Mouse (Mus musculus): ENCODE results near the gene Foxred1. TPM values are rescaled to one million over a fixed set of nuclear protein-coding genes. Genes with fewer than 3 reads are reported as not detected.

The Foxred1 gene
- polyA plus RNA-seq, 1 experiment, result 28.5 TPM

GRCm38 (mm10) chr9:35175251-35176123 lies 35.4 kb downstream of the Foxred1 start, which contains the start of gene Dcps:
Gene Dcps, minus strand, starts transcription at chr9:35176061.
- peak within 1 kb of the TSS; percentile 42 for H3K27ac ChIP-seq (ENCODE audit: insufficient read depth, low read length)
- peaks cover 6% of the 10 kb centered on the region; the same call in 1 of the 2 replicates for H3K4me1 ChIP-seq (ENCODE audit: control insufficient read depth, insufficient read depth, low read length)
- H3K4me3 ChIP-seq (ENCODE audit: insufficient read depth, low read length), result peak within 1 kb of the TSS; percentile 75
- TF ChIP-seq CTCF (IDR thresholded peaks at IDR 0.05; ENCODE audit: borderline replicate concordance, insufficient read depth, low read length) (no peak), POLR2A (IDR thresholded peaks at IDR 0.05; ENCODE audit: low read depth, low read length) (peak; percentile 80)

GRCm38 (mm10) chr9:35173331-35173730 lies 37.5 kb downstream of the Foxred1 start:
- Histone ChIP-seq H3K27ac (ENCODE audit: insufficient read depth, low read length) (no peak overlapping the region), H3K4me1 (ENCODE audit: control insufficient read depth, insufficient read depth, low read length) (peaks cover 6% of the 10 kb centered on the region; the same call in 1 of the 2 replicates), H3K4me3 (ENCODE audit: insufficient read depth, low read length) (no peak overlapping the region)
- TF ChIP-seq POLR2A (IDR thresholded peaks at IDR 0.05; ENCODE audit: low read depth, low read length) (no peak), CTCF (IDR thresholded peaks at IDR 0.05; ENCODE audit: borderline replicate concordance, insufficient read depth, low read length) (no peak)

DNA sequence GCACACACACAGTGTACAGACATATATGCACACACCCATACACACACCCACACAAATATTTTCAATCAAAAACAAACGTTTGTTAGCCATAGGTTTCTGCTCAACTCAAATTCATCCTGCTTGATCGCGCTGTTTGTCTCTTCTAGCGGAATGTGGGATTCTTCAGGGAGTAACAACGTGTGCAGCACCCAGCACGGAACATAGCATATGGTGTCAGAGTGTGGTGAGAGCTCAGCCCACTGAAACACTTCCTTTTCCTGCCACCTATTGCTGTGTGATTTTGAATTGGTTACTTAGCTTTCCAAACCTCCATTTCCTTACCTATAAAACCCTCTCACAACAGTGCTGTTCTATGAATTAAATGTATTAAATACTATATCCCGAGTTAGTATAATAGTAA lies 40.8 kb downstream of the Foxred1 start:
- no peak overlapping the region for H3K4me3 ChIP-seq (ENCODE audit: insufficient read depth, low read length)
- no peak overlapping the region for H3K27ac ChIP-seq (ENCODE audit: insufficient read depth, low read length)
- H3K4me1 ChIP-seq (ENCODE audit: control insufficient read depth, insufficient read depth, low read length), result peaks cover 6% of the 10 kb centered on the region; the same call in 1 of the 2 replicates
- TF ChIP-seq CTCF (IDR thresholded peaks at IDR 0.05; ENCODE audit: borderline replicate concordance, insufficient read depth, low read length) (no peak), POLR2A (IDR thresholded peaks at IDR 0.05; ENCODE audit: low read depth, low read length) (no peak)

DNA sequence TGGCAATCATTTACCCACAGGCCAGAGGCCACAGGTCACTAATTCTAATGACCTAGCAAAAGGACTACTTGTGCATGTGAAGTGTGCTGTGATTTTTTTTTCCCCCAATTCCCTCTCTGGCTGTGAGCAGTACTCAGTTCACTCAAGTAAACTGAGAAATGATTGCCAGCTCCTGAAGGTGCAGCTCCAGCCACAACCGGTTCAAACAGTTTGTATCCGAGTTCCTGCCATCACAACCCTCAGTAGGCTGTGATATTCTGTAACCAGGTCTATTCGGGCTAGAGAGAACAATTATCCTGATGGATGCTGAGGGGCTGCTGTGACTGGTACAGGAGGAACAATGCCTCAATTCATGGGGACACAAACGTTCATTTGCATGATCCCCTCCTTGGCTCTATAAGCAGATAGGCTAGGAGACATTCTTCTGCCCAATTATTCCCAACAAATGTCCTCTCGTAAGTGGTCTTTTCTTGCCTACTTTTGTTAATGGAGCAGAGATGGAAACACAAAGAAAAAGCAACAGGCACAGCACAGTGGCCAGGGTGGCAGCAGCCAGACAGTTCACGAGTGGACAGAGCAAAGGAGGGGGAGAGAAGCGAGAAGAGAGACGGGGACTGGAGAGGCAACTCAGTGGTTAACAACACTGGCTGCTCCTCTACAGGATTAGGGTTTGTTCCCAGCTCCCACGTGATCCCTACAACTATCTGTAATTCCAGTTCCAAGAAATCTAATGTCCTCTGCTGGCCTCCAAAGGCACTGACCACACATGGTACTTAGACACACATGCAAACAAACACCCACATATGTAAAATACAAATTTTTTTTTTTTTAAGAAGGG lies 43.8 kb downstream of the Foxred1 start:
- no peak for TF ChIP-seq CTCF (IDR thresholded peaks at IDR 0.05; ENCODE audit: borderline replicate concordance, insufficient read depth, low read length)
- no peak for TF ChIP-seq POLR2A (IDR thresholded peaks at IDR 0.05; ENCODE audit: low read depth, low read length)
- Histone ChIP-seq H3K27ac (ENCODE audit: insufficient read depth, low read length) (no peak overlapping the region), H3K4me1 (ENCODE audit: control insufficient read depth, insufficient read depth, low read length) (no peaks in the 10 kb centered on the region), H3K4me3 (ENCODE audit: insufficient read depth, low read length) (no peak overlapping the region)

DNA sequence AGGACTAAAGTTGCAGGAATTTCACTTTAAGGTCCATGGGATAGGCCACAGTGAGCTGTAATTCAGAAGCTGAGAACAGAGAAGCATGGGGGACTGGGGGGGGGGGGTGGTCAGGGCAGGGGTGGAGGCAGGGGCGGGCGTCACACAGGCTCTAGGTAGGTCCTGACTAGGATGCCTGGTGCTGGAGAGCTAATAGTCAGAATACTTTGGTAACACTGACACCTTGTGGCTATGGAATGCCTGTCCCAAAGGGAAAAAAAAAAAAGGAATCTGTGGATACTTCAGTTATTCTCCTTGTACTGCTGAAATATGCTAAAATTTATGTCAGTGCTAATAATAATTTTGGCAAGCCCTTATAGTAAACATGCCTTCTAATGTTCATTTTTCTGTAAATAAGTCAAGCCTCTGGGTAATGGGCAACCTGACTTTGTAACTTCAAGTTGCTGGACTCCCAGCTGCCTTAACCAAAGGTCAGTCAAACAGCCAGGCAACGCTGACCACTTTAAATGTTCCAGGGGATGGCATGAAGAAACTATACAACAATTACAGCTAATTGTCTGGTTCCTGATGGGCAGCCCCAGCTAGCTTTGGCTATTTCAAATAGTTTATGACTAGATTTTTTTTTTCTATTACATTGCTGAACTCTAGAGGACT lies 44.6 kb downstream of the Foxred1 start:
- no peak for TF ChIP-seq POLR2A (IDR thresholded peaks at IDR 0.05; ENCODE audit: low read depth, low read length)
- TF ChIP-seq CTCF (IDR thresholded peaks at IDR 0.05; ENCODE audit: borderline replicate concordance, insufficient read depth, low read length), result no peak
- no peak overlapping the region for H3K4me3 ChIP-seq (ENCODE audit: insufficient read depth, low read length)
- no peak overlapping the region for H3K27ac ChIP-seq (ENCODE audit: insufficient read depth, low read length)
- no peaks in the 10 kb centered on the region for H3K4me1 ChIP-seq (ENCODE audit: control insufficient read depth, insufficient read depth, low read length)

GRCm38 (mm10) chr9:35164142-35164874 lies 46.5 kb downstream of the Foxred1 start:
- H3K4me1 ChIP-seq (ENCODE audit: control insufficient read depth, insufficient read depth, low read length), result no peaks in the 10 kb centered on the region
- no peak for TF ChIP-seq POLR2A (IDR thresholded peaks at IDR 0.05; ENCODE audit: low read depth, low read length)
- TF ChIP-seq CTCF (IDR thresholded peaks at IDR 0.05; ENCODE audit: borderline replicate concordance, insufficient read depth, low read length), result no peak
- H3K4me3 ChIP-seq (ENCODE audit: insufficient read depth, low read length), result no peak overlapping the region
- H3K27ac ChIP-seq (ENCODE audit: insufficient read depth, low read length), result no peak overlapping the region

DNA sequence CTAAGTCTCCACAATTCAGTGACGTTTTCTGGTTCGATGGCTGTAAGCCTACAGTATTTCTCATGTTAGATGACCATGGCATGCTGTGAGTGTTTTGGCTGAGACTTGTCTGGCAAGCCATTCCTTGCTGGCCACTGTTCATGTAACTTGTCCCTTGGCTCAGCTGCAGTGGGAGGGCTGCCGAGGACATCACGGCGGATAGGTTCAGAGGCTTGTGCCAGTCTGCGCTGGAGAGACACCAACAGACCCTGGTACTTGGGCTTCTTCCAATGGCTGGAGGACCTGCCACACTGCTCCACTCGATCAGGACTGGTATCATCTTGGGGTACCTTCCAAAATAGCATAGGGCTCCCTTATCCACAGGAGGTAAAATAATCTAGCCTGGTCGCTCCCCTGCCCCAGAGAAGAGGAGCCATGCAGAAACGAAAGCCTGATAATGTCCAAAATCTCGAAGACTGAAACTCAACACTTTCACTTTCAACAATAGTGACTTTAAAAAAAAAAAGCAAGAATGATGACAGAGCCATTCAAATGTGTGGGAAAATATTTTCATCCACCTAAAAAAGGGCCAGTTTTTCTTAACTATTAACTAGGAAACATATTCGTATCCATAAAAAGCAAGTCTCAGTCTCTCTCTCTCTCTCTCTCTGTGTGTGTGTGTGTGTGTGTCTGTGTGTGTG lies 47.7 kb downstream of the Foxred1 start:
- Histone ChIP-seq H3K27ac (ENCODE audit: insufficient read depth, low read length) (no peak overlapping the region), H3K4me3 (ENCODE audit: insufficient read depth, low read length) (no peak overlapping the region), H3K4me1 (ENCODE audit: control insufficient read depth, insufficient read depth, low read length) (no peaks in the 10 kb centered on the region)
- TF ChIP-seq CTCF (IDR thresholded peaks at IDR 0.05; ENCODE audit: borderline replicate concordance, insufficient read depth, low read length) (no peak), POLR2A (IDR thresholded peaks at IDR 0.05; ENCODE audit: low read depth, low read length) (no peak)

GRCm38 (mm10) chr9:35161721-35162120 lies 49.1 kb downstream of the Foxred1 start:
- TF ChIP-seq CTCF (IDR thresholded peaks at IDR 0.05; ENCODE audit: borderline replicate concordance, insufficient read depth, low read length), result no peak
- TF ChIP-seq POLR2A (IDR thresholded peaks at IDR 0.05; ENCODE audit: low read depth, low read length), result no peak
- Histone ChIP-seq H3K4me1 (ENCODE audit: control insufficient read depth, insufficient read depth, low read length) (no peaks in the 10 kb centered on the region), H3K27ac (ENCODE audit: insufficient read depth, low read length) (no peak overlapping the region), H3K4me3 (ENCODE audit: insufficient read depth, low read length) (no peak overlapping the region)

Data from embryonic fibroblast, embryonic 13.5 days (primary cell).